Mouse (Mus musculus) T-cell, adult 2 months (primary cell): ENCODE results near the gene Elmo3.

ENCODE experiments used
- DNase-seq: peaks from one replicate; pipeline ENCODE4 v3.0.0; 2022; ENCODE audit warnings: low spot score

Gene Elmo3

DNA sequence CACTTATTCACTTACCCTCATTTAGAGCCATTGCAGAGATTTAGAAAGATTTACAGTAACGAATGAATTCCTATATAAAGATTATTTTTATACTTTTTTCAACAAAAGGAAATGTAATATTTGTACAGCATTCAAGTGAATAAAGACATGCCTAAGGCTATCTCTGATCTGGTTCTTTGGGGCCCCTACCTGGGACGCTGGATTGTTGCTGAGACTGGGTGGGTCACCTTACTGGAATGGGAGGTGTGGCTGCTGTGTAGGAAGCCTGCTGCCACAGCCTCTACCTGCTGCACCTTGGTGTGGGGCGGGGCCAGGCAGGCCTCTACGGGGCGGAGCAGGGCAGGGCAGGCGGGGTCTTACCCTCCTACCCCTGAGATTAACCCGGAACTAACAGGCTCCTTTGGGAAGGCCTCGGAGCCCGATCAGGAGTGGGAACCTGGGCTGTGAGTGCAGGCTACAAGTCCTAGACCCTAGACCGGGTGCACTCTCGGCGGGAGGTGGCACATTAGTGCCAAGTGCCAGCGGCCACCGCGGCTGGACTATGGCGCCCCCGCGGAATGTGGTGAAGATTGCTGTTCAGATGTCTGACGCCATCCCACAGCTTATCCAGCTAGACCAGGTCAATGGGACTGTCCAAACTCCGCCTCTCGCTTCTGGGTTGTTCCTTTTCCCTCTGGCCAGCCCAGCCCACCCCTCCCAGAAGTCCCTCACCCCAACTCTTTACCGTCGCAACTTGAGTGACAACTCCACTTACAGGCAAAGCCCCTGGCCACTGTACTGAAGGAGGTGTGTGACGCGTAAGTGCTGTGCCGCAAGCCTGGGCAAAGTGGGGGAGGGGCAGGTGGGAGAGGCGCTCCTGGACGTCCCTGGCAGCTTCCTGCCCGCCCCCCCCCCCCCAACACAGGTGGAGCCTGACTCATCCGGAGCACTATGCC lies at the start of gene Elmo3:
Gene Elmo3, plus strand, starts transcription at position 391 of the 935 bp plus-strand sequence.
- peak; percentile 31 for DNase-seq

DNA sequence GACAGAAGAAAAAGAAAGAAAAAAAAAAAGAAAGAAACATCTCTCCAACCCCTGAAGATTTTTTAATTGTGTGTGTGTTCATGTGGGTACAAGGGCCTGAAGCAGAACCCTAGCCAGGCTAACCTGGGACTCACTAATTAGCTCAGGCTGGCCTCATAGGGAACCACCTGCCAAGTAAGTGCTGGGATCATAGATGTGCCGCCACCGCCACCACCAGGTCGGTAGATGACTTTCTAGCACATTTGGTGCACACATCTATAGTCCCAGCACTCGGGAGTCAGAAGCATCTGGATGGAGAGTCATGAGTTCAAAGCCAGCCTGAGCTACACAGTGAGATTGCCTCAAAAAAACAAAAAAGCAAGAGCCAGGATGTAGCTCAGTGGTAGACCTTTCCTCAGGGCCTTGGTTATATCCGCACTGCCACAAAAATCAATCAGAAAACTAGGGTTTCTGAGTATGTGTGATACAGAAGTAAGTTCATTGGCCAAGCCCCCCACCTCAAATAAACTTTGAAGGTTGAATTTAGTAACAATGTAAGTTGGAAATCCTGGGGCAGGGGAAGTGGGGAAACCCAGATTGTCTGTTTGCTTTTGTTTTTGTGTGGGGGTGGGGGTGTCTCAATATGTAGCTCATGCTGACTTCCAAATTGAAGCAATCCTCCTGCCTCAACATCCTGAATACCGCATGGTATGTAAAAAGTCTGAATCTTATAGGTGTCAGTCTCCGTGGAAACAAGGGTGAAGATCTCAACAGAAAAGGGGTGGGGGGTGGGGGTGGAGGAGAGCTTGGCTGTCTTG lies 47.9 kb upstream of the Elmo3 start:
- DNase-seq: no peak

DNA sequence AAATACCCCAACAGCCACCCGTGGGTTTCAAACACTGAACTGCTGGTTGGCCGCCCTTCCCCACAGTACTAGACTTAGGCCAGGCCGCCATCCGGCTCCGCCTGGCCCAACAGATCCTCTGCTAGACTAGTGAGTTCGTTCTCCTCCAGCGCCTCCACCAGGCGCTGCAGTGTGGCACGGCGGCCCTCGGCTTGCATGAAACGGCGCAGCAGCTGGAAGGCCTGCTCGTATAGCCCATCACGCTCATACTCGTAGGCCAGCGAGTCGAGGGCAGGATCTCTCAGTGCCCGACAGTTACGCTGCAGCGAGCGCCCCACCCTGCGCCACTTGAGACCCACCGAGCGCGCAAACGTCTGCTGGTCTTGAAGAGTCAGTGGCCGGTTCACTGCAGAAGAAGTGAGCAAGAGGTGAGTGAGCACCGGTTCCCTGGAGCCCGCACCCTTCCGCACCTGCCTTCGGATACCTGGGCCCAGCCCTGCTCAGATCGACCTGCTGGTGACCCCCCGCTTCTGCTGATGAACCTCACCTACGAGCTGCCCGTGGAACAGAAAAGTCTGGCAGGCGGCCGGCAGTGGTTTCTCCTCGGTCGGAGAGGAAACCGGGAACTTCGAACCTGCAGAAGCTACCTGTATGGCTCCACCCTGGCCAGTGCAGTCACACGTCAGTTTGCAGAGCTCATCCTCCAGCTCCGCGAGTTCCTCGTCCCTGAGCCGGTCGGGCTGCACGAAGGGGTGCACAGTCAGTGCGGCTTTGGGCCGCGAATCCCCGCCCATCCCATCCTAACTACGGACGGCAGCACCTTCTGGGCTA lies 46.3 kb upstream of the Elmo3 start:
- DNase-seq: no peak

DNA sequence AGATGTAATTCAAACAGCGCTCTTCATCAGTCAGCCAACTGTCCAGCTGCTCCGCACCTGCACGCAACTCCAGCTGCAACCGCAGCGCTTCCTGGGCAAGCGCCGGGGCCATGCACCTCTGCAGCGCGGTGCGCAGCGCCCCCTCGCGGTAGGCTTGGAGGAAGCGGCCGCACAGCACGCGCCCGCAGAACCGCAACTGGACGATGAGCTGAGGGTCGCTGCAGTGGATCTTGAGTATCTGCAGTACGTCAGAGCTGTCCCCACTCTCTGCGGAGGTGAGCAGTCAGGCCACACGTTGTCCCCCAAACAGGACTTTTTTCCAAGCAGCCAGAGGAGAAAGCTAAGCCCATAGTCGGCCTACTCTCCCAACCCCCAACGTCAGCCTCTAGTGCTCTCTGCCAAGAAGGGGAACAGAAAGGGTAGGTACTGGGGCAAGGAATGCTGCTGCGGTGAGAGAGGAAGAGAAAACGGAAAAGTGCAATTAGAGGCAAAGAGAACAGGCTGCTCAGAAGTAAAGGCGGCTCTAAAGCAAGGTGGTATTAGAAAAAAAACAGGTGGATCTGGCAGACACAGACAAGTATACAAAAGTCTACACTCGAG lies 45.6 kb upstream of the Elmo3 start:
- peak; percentile 57 for DNase-seq

DNA sequence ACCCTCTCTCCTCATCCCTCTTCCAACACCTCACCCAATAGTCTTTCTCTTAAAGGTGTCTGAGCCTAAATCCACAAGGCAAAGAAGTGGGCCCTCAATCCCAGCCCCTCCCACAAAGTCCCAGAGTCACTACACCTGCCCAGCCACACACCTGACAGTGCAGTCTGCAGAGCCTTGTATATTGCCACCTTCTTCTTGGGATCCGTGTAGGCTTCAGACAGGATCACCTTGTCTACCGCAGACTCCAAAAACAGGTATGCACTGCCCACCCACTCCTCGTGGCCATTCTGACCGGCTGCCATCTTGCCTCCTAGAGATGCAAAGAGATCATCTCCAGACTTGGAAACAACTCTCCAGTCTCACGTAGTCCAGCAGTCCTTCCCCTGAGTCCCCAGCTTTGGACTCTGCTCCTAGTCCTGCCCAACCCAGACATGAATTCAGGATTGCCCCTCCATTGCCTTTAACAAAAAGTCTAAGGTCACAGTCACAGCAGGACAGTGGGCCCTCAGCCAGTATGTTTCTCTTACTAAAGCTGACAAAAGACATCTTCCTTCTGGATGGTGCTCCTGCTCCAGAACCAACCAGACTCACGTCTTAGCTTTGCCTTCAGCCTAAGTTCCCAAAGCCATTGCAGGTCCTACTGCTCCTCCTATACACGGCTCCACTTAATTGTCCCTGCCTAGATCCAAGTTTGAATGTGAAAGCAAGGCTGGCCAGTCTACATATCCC lies 44.9 kb upstream of the Elmo3 start:
- DNase-seq: no peak

DNA sequence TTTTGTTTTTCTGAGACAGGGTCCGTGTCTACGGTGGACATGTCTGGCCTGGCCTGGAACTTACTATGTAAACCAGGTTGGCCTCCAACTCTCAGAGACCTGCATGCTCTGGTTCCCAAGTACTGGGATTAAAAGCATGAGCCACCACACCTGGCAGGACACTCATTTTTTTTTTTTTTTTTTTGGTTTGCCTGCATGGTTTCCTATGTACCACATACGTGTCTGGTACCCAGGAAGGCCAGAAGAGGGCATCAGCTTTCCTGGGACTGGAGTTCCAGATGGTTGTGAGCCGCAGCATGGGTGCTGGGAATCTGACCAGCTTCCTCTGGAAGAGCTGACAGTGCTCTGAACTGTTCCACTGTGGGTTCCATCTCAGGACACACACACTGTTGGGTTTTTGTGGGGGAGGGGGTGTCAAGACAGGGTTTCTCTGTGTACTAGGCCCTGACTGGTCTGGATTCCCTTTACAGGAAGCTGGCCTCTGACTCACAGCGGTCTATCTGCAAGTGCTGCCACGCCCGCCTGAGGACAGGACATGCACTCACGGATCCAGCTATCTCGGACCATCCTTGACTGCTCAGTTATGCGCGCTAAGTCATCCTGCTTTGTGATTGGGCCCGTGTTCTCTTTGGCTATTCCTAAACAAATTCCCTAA lies 43.9 kb upstream of the Elmo3 start:
- DNase-seq: no peak

DNA sequence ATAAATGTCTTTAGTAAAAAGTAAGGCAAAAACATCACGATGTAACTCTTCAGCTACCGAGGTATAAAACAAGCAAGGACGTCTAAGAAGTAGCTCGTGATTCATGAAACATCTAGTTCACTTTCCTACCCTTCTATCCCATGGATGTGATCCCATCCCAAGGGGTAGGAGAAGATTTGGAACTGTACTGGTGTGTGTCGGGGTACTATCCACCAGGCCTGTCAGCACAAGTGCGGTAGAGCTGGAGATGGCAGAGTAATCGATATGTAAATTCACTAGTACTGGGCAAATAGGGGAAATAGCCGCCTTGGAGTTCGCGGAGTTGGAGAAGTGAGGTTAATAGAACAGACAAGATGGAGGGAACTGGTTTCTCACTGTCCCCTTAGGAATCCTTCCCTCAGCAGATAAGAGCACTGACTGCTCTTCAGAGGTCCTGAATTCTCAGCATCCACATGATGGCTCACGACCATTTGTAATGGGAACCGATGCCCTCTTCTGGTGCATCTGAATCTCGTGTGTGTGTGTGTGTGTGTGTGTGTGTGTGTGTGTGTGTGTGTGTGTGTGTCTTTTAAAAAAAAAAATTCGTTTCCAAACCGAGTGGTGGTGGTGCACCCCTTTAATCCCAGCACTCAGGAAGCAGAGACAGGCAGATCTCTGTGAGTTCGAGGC lies 42.0 kb upstream of the Elmo3 start:
- no peak for DNase-seq

DNA sequence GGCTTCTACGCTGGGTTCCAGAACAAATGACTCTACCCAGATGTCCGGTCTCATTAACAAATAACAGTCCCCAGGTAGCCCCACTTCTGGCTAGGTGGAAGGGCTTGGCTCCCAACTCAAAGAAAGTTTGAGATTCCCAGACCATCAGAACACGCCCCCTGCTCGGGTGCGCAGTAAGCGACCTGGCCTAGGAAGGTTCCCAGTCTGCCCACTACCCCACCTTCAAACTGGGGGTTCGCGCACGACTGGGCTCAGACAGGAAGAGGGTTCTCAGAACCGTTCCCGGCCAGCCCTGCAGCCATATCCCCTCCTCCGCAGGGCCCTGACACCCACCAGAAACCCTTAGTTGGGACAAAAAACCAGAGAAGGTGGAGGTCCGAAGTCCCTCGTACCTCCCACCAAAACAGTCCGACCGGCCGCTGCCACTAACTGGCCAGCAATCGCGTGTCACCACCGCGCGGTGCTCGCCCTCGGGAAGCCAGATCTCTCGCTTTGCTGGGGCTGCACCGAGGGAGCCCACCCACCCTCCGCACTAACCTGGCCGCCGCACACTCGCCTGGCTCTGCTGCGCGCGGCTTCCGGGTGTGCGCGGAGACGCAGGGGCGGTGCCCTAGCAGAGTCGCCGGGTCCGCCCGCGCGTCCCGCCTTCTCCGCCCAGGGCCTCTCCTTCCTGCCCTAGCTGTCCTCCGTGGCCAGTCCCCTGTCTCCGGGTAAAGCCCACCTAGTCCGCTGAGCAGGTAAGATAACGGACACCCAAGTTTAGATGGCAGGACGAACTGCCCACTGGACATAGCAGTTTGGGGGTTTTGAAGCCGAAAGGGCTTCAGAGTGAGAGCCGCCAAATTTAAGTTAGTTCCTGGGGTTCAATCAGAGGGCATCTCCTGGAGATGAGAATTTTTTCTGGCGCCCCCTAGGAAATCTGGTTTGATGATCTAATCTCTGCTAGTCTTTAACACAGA lies 41.1 kb upstream of the Elmo3 start, which contains the start of the genes Tradd and Fbxl8:
Gene Tradd, minus strand, starts transcription at position 586 of the 959 bp plus-strand sequence.
Gene Fbxl8, plus strand, starts transcription at position 625 of the 959 bp plus-strand sequence.
- DNase-seq: peak; percentile 70

DNA sequence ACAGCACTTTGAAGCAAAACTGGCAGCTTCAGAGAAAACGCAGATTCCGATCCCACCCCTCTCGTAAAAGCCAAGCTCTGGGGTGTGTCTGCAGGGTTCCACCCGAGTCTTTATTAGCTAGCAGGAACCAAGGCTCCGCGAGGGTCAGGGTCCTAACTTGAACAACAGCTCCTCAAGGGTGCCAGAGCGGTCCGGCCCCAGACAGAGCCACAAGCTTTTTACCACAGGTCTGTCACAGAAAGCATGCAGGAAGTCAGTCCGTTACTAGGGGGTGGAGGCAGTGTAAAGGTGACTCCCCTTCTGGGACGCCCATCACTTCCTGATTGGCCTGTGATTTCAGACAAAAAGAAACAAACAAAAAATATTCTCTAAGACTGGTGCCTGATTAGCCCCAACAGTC lies 40.3 kb upstream of the Elmo3 start:
- DNase-seq: peak; percentile 76

DNA sequence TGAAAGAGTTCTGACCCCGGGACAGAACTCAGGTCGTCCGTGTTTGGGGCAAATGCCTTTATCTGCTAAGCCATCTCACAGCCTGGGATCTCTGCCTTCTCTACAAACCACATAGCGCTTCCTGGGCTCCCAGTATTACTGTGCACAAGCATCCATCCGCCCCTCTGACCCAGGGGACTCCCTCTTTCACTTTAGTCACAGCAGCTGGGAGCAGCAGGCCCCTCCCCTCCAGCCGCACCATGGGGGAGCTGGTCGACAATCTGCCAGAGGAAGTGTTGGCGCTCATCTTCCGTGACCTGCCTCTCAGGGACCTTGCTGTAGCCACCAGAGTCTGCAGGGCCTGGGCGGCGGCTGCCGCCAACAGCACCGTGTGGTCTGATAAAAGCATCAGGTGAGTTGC lies 38.6 kb upstream of the Elmo3 start:
- peak; percentile 12 for DNase-seq

DNA sequence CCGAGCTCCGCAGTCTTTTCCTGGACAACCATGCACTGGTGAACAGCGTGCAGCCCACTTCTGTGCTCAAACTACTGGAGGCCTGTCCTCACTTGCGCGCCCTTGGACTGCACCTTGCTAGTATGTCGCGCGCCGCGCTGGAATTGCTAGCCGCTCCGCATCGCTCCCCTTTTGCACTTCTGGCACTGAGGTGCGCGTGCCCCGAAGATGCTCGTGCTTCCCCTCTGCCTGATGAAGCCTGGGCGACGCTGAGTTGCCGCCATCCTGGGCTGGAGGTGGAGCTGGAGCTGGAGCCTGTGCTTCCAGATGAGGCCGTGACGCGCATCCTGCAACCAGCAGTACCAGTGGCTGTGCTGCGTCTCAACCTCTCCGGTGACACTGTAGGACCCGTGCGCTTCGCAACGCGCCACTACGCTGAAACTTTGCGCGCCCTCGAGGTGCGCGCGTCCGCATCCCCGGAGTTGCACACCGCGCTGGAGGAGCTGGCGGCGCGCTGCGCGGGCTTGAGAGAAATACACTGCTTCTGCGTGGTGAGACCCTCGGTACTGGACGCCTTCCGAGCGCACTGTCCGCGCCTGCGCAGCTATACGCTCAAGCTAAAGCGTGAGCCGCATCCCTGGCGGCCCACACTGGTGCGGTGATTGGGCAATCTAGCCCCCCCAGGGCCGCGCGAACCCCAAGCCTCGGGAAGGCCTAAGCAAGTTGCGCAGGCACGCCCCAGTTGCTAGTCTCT lies 36.9 kb upstream of the Elmo3 start:
- DNase-seq: no peak

DNA sequence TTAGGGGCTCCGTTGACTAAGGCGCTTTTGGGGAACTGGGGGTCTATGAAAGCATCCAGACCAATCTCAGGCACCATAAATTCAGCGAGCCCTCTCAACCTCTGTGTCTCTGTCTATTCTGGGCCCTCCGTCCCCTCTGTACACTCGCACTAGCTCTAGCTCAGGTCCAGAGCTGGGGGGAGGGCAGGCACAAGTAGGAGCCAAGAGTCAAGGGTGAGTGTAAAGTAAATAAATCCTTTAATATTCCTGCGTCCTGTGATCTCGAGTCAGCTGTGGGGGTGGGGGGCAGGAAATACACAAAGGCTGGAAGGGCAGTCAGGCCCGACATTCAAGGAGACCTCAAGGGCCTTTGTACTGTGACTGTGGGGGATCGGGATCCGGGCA lies 36.3 kb upstream of the Elmo3 start:
- no peak for DNase-seq

DNA sequence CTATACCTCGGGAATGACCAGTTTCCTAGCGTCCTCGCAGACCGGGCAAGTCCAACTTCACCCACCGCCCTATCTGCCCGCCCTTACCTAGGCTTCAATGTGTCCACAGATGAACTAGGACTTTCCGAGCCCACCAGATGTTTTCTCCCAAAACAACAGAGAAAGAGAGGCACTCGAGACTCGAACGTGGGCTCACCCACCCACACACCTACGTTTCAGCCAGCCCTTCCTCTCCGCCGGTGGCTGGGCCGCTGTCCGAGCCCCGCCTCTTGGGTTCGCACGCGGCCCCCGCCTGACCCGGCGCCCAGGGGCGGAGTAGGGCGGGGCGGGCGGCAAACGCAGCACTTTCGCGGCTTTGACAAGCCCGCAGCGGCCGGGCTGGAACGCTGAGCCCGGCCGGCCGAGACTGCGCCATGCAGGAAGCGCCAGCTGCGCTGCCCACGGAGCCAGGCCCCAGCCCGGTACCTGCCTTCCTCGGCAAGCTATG lies 35.9 kb upstream of the Elmo3 start, which contains the start of gene Hsf4:
Gene Hsf4, plus strand, starts transcription at position 341 of the 487 bp plus-strand sequence.
- peak; percentile 19 for DNase-seq

DNA sequence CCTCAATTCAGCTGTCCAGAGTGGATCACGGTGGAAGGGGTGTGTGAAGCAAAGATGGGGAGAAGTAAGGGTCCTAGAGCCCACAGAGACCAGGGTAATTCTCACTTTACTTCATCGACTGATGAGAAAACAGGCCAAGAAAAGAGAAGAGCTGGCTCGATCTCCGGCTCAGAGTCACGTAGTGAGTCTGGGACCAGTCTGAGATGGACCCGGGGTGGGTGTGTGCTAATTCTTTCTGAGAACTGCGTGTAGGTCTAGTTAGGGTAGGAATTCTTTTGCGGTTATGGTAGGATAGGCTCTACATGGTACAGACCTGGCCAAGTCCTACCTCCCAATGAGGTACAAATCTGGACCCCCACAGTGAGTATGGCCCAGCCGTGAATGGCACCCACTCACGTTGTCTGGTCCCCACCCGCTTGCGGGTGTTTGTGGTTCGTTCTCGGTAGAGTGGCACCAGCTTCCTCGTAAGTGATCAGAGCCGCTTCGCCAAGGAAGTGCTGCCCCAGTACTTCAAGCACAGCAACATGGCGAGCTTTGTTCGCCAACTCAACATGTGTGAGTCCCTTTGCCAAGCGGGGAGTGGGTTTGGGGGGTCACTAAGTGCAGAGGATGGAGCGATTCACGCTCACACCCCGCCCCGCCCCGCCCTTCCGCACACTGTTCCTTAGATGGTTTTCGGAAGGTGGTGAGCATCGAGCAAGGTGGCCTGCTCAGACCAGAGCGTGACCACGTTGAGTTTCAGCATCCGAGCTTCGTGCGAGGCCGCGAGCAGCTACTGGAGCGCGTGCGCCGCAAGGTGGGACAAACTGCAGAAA lies 35.1 kb upstream of the Elmo3 start:
- DNase-seq: peak; percentile 22

DNA sequence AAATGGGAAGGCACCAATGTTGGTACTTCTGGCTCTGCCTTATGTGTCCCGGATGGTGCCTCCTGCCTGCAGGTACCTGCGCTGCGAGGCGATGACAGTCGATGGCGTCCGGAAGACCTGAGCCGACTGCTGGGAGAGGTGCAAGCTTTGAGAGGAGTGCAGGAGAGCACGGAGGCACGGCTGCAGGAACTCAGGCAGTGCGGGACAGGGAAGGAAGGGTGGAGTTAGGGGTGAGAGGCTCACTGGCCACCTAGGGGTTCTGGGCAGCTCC lies 34.5 kb upstream of the Elmo3 start:
- no peak for DNase-seq

DNA sequence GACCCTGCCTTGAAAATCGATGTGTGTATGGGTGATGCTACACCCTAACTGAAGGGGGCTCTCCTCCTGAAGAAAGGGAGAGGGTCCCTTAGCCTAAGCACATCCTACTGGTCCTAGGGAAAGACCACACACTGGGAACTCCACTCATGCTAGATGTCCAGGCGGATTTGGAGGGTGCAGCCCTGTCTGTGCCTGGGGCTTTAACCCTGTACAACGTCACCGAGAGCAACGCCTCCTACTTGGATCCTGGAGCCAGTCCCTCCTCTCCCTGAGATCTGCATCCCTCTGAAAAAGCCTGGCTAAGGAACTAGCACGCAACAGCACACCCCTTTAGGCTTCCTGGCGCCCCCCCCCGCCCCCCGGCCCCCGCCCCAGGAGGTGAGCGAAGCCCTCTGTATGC lies 30.0 kb upstream of the Elmo3 start:
- no peak for DNase-seq

DNA sequence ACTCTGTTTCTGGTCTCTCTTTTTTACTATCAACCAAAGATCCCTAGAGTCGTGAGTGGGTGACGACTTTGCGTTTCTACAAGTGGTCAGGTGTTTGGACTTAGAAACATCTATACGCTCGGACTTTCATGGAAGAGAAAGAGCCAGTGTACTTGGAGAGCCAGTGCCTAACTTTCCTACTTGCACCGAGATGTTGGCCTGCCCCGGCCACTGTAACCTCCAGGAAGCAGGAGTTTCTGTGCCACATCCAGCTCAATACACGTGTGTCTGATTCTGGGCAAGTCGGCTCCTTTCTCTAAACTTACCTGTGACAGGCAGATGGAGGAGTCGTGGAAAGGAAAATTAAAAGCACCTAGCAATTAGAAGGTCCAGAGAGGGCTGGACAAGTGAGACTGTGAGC lies 29.6 kb upstream of the Elmo3 start, which contains the start of gene Nol3:
Gene Nol3, plus strand, starts transcription at position 301 of the 400 bp plus-strand sequence.
- no peak for DNase-seq
